Mouse (Mus musculus): ENCODE data around the gene Gbp10. TPM values are rescaled to one million over a fixed set of nuclear protein-coding genes. Genes with fewer than 3 reads are reported as not detected.
"Not testable (repeated sequence)": the region's sequence is repeated elsewhere in the genome, so short reads cannot be mapped to it uniquely, and the experiment has no call there.

Gbp10 gene
- total RNA-seq (2021), result under 1 TPM in 1 of 2 experiments, not detected in 1; 0.13 TPM
- long read RNA-seq, result 0 reads

- not testable (repeated sequence) for DNase-seq (ENCODE audit: low spot score in 2 of 2)
Observed at GRCm38 (mm10) chr5:105239483-105240047, at the start of gene Gbp10. TSS of gene Gbp10 (minus strand) at chr5:105239533.

GRCm38 (mm10) chr5:105260673-105261072 is 21.3 kb upstream of the Gbp10 start:
- DNase-seq (ENCODE audit: low spot score in 2 of 2), result not testable (repeated sequence)

- DNase-seq (ENCODE audit: low spot score in 2 of 2), result no peak
Observed at GRCm38 (mm10) chr5:105252491-105252890, 13.2 kb upstream of the Gbp10 start.

GRCm38 (mm10) chr5:105244741-105245140 is 5.4 kb upstream of the Gbp10 start:
- DNase-seq (ENCODE audit: low spot score in 2 of 2), result not testable (repeated sequence)

DNA sequence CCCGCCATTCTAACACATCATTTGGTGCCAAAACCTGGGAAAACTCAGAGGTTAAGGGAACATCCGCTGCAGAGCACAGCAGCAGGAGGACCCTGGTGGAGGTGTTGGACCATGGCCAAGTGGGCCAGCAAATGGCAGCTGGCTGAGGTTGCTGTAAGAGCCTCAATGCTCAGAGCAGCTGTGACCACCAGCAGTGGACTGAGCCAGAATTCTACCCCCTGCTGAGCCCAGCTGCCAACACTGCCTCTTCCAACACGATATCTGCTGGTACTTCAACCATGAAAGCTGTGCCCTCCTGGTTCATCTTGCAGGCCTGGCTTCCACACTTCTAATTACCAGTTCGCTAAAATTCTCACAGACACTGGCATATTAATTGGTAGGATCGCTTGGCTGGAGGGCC is 1.6 kb upstream of the Gbp10 start:
- peak; percentile 11 to 13 for DNase-seq (ENCODE audit: low spot score in 2 of 2)

DNA sequence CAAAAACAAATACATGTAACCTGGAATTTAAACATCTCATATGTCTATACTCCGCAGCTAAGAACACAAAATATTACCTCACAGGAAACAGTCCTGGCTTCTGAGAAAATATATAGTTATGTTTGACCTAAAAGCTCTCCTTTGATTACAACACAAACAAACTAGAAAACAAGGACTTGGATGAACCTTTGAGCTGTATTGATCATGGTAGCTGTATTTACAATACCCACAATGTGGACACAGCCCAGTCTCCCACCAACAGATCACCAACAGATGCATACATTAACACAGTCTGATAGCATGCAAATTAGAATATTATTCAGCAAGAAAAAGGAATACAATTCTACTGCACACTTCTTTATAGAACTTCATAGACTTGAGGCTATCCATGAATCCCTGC is 931 bp downstream of the Gbp10 start:
- DNase-seq (ENCODE audit: low spot score in 2 of 2), result not testable (repeated sequence)

DNA sequence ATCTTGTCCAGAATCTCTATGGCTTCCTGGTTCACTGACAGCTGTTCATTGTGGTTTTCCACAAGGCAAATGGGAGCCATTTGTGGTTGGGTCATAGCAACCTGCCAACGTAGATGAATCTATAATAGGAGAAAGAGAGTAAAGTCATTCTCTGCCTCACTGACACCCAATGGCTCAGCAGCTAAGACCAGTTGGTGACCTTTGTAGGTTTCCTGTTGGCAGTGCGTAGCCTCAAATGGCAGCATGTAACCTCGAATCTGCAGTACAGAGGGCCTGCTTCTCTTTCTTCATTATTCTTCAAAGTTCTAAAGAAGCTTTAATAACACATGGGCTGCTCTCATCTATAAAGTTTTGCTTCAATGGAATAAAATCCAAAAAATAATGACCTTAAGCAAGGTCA is 3.3 kb downstream of the Gbp10 start:
- DNase-seq (ENCODE audit: low spot score in 2 of 2), result not testable (repeated sequence)

DNA sequence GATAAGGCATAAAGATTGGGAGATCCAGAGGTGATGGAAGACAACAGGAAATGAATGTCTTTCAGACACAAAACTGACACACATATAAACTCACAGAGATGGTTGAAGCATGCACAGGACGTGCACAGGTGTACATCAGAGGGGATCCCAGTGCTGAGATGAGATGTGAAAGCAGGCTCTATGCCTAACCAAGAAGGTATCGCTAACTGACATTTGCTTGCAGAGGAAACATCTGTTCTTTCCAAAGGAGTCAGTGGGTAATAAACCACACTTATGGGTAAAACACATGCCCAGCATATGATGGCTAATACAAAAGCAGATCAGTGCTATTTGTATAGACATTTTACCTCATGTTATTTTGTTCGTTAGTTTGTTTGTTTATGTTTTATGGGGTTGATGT is 30.4 kb downstream of the Gbp10 start:
- not testable (repeated sequence) for DNase-seq (ENCODE audit: low spot score in 2 of 2)

- not testable (repeated sequence) for DNase-seq (ENCODE audit: low spot score in 2 of 2)
Observed at GRCm38 (mm10) chr5:105200791-105201355, 38.5 kb downstream of the Gbp10 start.

DNA sequence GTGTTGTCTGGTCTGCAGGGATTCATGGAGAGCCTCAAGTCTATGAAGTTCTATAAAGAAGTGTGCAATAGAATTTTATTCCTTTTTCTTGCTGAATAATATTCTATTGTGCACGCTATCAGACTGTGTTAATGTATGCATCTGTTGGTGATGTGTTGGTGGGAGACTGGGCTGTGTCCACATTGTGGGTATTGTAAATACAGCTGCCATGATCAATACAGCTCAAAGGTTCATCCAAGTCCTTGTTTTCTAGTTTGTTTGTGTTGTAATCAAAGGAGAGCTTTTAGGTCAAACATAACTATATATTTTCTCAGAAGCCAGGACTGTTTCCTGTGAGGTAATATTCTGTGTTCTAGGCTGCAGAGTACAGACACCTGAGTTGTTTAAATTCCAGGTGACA is 40.2 kb downstream of the Gbp10 start:
- not testable (repeated sequence) for DNase-seq (ENCODE audit: low spot score in 2 of 2)

GRCm38 (mm10) chr5:105197915-105198560 is 41.3 kb downstream of the Gbp10 start:
- not testable (repeated sequence) for DNase-seq (ENCODE audit: low spot score in 2 of 2)

DNA sequence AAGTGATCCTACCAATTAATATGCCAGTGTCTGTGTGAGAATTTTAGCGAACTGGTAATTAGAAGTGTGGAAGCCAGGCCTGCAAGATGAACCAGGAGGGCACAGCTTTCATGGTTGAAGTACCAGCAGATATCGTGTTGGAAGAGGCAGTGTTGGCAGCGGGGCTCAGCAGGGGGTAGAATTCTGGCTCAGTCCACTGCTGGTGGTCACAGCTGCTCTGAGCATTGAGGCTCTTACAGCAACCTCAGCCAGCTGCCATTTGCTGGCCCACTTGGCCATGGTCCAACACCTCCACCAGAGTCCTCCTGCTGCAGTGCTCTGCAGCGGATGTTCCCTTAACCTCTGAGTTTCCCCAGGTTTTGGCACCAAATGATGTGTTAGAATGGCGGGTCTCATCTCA is 43.0 kb downstream of the Gbp10 start:
- DNase-seq (ENCODE audit: low spot score in 2 of 2), result not testable (repeated sequence)

GRCm38 (mm10) chr5:105192536-105192935 is 46.8 kb downstream of the Gbp10 start:
- not testable (repeated sequence) for DNase-seq (ENCODE audit: low spot score in 2 of 2)

DNA sequence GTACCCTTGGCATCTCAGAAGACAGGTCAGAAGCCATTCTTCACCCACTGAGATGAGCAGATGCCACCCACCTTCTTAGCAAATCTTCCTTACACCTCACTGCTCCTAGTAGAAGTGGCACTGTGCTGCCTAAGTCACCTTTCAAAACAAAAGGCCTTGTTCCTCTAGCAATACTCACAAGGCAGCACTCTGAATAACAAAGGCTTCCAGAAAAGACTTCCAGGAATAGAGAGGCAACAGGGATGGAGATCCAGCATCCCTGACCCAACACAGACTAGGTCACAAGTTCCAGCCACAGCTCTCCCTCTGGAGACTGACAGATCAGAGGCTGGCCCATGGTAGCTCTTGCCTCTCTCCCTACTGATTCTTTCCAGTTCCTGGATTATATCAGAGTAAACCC is 57.9 kb downstream of the Gbp10 start:
- no peak for DNase-seq (ENCODE audit: low spot score in 2 of 2)

Other genes with a start within 250 kb of the Gbp10 start
- 1 to 10 TPM; 2.0 to 2.2 TPM for gene Gbp9, start 100.0 kb downstream of the Gbp10 start, total RNA-seq (2021)
- under 1 TPM; 0.33 to 0.37 TPM for gene Gbp8, start 100.0 kb downstream of the Gbp10 start, total RNA-seq (2021)
- under 1 TPM; 0.29 to 0.80 TPM for gene Gbp4, start 99.9 kb downstream of the Gbp10 start, total RNA-seq (2021)
- gene Gm43302, start 54.2 kb upstream of the Gbp10 start, total RNA-seq (2021), result not detected
- 1 to 10 TPM in 1 of 2 experiments, under 1 TPM in 1; 0.98 to 1.2 TPM for gene Gbp6, start 54.2 kb upstream of the Gbp10 start, total RNA-seq (2021)
- gene Lrrc8b, start 176.2 kb upstream of the Gbp10 start, total RNA-seq (2021), result 10 to 100 TPM; 93.0 to 96.3 TPM